Mouse (Mus musculus) heart, embryonic 11.5 days (tissue): ENCODE data around the gene Mylk3. TPM values are rescaled to one million over a fixed set of nuclear protein-coding genes. Genes with fewer than 3 reads are reported as not detected.

Experiments used
- ATAC-seq: fragments of 200-750 bp; cut with Nextera tagmentation; replicated peaks from 2 replicates; pipeline ENCODE4 v1.8.0; 2017; ENCODE audit warnings: moderate library complexity; ENCODE audit not compliant: insufficient number of reproducible peaks, low FRiP score, low TSS enrichment
- H3K27ac ChIP-seq: fragments of 300-500 bp; sonication (generic); 2 replicates; pipeline ENCODE4 v1.5.1; 2014; ENCODE audit warnings: mild to moderate bottlenecking, low read depth, low read length
- H3K27me3 ChIP-seq: fragments of 300-500 bp; sonication (generic); 2 replicates; pipeline ENCODE4 v1.6.1; 2014; ENCODE audit warnings: mild to moderate bottlenecking, low read length, mixed read lengths; ENCODE audit not compliant: control insufficient read depth, insufficient read depth
- H3K36me3 ChIP-seq: fragments of 300-500 bp; sonication (generic); 2 replicates; pipeline ENCODE4 v1.6.1; 2014; ENCODE audit warnings: mild to moderate bottlenecking, low read length, moderate library complexity, mixed read lengths; ENCODE audit not compliant: control insufficient read depth, insufficient read depth
- H3K4me1 ChIP-seq: fragments of 300-500 bp; sonication (generic); 2 replicates; pipeline ENCODE4 v1.6.1; 2014; ENCODE audit warnings: low read length; ENCODE audit not compliant: control insufficient read depth, insufficient read depth
- H3K4me2 ChIP-seq: fragments of 300-500 bp; sonication (generic); 2 replicates; pipeline ENCODE4 v1.6.1; 2014; ENCODE audit warnings: mild to moderate bottlenecking, moderate library complexity
- H3K4me3 ChIP-seq: fragments of 300-500 bp; sonication (generic); 2 replicates; pipeline ENCODE4 v1.5.1; 2014; ENCODE audit warnings: low read depth, low read length
- H3K9ac ChIP-seq: fragments of 300-500 bp; sonication (generic); 2 replicates; pipeline ENCODE4 v1.6.1; 2014; ENCODE audit warnings: mild to moderate bottlenecking, low read depth, low read length, moderate library complexity
- H3K9me3 ChIP-seq: fragments of 300-500 bp; sonication (generic); replicated peaks from 2 replicates; pipeline ENCODE4 v1.6.1; 2016; ENCODE audit warnings: low read length; ENCODE audit not compliant: control insufficient read depth
- WGBS: fragments of 180-500 bp; shearing (Covaris S2); extraction: QIAGEN DNeasy Blood & Tissue Kit; methylation state at CpG from one replicate; pipeline ENCODE4 v1.1.7; 2014; ENCODE audit not compliant: insufficient replicate concordance; 5-methylcytosine and 5-hydroxymethylcytosine counted together
- polyA plus RNA-seq: library from polyadenylated mRNA; unstranded; fragments of >200 nt; fragmentation: Nextera tagmentation; extraction: Ambion mirVana; gene quantifications from 2 replicates; pipeline ENCODE4 v1.2.1, GENCODE M21; 2014

Gene Mylk3
- polyA plus RNA-seq, 1 experiment from 2014 or later: 167 TPM

DNA sequence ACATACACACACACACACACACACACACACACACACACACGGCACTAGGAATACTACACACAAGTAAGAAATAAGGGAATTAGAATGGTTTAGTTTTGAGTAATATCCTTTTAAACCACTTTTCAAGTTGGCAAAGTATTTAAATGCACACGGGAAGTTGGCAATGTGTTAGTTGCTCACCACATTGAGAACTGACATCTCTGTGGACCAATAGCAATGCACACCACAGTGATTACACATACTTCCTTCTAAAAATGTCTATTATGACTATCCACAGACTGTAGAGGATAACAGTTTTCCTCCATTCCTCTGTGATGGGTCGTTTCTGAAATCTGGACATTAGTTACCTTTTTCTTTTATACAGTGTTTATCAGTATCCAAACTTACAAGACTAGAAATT is 63.1 kb downstream of the Mylk3 start:
- ATAC-seq: no peak
- Histone ChIP-seq H3K36me3 (0 out of 2 replicates have a peak, but pooled peaks cover 2% of the 10 kb centered on the region), H3K4me3 (no peak overlapping the region), H3K9ac (no peak overlapping the region), H3K4me1 (no peaks in the 10 kb centered on the region), H3K4me2 (no peak overlapping the region), H3K27ac (no peak overlapping the region), H3K27me3 (no peaks in the 10 kb centered on the region), H3K9me3 (no peaks in the 10 kb centered on the region)
- WGBS: 81% methylated on average over 3 of the region's 3 CpGs

DNA sequence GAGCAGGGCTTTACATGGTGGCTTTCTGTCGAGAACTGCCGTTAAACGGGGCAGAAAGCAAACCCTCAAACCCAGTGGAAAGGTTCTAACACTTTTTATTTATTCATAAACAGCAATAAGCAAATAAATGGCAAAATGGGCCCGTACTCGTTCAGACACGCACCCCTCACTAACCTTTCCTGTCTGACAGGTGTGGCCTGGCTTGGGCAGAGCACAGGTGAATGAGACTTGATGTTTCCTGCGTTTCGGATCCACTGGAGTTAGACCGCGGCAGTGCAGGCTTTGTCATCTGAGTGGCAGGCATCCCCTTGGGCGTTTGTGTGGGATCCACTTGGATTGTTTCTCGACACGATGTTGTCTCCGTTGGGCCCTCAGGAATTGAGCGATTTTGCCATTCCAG is 64.2 kb downstream of the Mylk3 start:
- no peak overlapping the region for H3K4me3 ChIP-seq
- no peak overlapping the region for H3K9ac ChIP-seq
- H3K36me3 ChIP-seq: 0 out of 2 replicates have a peak, but pooled peaks cover 2% of the 10 kb centered on the region
- no peaks in the 10 kb centered on the region for H3K27me3 ChIP-seq
- H3K9me3 ChIP-seq: no peaks in the 10 kb centered on the region
- H3K4me2 ChIP-seq: no peak overlapping the region
- WGBS: 85% methylated on average over 15 of the region's 15 CpGs
- ATAC-seq: no peak
- H3K4me1 ChIP-seq: no peaks in the 10 kb centered on the region
- no peak overlapping the region for H3K27ac ChIP-seq

DNA sequence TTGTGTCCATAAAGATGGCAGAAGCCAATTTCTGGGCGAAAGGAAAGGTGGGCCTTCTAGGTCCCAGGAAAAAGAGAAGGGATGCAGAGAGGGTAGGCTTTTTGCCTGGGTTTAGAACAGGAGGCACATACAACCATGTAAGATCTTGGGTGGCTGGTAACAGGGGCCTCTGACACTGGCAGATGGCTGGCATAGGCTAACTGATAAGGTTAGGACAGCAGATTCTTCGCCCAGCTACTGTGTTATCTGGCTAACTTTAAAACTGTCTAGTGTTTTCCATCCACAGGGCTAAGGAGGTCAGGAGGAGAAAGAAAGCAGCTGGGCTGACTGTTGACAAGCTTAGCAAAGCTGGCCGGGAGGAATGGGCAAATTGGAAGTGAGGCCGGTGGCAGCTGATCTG is 67.6 kb downstream of the Mylk3 start:
- no peak overlapping the region for H3K4me2 ChIP-seq
- H3K9me3 ChIP-seq: no peaks in the 10 kb centered on the region
- 0 out of 2 replicates have a peak overlapping the region, but pooled peaks have one; percentile 15 for H3K27ac ChIP-seq
- no peak overlapping the region for H3K9ac ChIP-seq
- no peaks in the 10 kb centered on the region for H3K27me3 ChIP-seq
- no peak for ATAC-seq
- H3K4me3 ChIP-seq: no peak overlapping the region
- H3K4me1 ChIP-seq: no peaks in the 10 kb centered on the region
- no peaks in the 10 kb centered on the region for H3K36me3 ChIP-seq
- whole genome bisulfite sequencing: 59% methylated on average over 4 of the region's 4 CpGs

DNA sequence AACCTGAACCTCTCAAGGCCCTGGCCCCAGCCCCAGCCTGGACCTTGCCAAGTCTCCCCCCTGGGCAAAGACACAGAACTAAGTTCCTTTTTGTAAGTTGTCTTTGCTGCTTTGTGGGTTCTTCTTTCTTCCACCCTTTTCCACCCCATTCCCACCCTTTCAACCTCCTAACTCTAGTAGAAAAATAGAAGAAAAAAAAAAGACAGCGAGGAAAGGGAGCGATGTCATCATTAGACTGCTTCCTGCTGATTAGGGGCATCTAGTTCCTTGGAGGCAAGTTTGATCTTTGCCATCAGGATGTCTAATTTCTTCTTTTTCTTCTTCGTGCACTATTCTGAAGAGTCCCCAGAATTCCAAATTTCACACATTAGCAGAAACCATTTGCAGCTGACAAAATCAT is 73.1 kb downstream of the Mylk3 start:
- H3K27ac ChIP-seq: no peak overlapping the region
- no peaks in the 10 kb centered on the region for H3K9me3 ChIP-seq
- WGBS: 67% methylated on average over 3 of the region's 3 CpGs
- H3K9ac ChIP-seq: no peak overlapping the region
- no peak overlapping the region for H3K4me2 ChIP-seq
- no peak for ATAC-seq
- H3K4me1 ChIP-seq: no peaks in the 10 kb centered on the region
- H3K4me3 ChIP-seq: no peak overlapping the region
- no peaks in the 10 kb centered on the region for H3K27me3 ChIP-seq
- H3K36me3 ChIP-seq: peaks cover 3% of the 10 kb centered on the region; the same call in 1 of the 2 replicates

DNA sequence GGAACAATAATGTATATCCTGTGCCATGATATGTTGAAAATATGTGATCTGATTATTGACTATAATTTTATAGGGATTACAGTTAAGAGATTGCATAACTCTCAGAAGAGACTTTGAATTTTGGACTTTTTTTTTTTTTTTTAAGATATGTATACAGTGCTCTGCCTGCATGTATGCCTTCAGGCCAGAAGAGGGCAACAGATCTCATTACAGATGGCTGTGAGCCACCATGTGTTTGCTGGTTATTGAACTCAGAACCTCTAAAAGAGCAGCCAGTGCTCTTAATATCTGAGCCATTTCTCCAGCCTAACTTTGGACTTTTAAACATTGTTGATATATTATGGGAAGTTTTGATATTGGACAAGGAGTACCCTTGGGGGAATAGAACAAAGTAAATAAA is 74.4 kb downstream of the Mylk3 start:
- H3K27ac ChIP-seq: no peak overlapping the region
- no peak overlapping the region for H3K9ac ChIP-seq
- no peak for ATAC-seq

DNA sequence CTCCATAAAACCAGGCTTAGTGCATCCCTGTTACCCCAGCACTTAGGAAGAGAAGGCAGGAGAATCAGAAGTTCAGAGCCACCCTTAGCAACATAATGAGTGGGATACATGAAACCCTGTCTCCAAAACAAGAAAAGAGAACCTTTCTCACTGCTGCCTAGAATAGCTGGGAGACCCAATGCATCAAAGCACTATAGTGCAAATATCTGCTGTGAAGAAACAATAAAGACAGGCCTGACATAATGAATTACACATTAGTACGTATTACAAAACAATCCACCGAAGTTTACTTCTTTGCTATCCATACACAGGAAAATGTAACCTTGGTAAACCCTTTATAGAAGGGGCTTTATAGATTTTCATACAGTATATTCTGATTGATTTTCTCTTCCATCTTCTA is 77.6 kb downstream of the Mylk3 start:
- no peak for ATAC-seq
- H3K9me3 ChIP-seq: no peaks in the 10 kb centered on the region
- H3K9ac ChIP-seq: no peak overlapping the region
- 96% methylated on average over 2 of the region's 2 CpGs for WGBS
- H3K4me3 ChIP-seq: no peak overlapping the region
- no peak overlapping the region for H3K4me2 ChIP-seq
- no peaks in the 10 kb centered on the region for H3K4me1 ChIP-seq
- no peaks in the 10 kb centered on the region for H3K27me3 ChIP-seq
- H3K36me3 ChIP-seq: peaks cover 32% of the 10 kb centered on the region
- H3K27ac ChIP-seq: no peak overlapping the region

More for the DNA sequence above, 74.4 kb downstream of the Mylk3 start:
- Histone ChIP-seq H3K9me3 (no peaks in the 10 kb centered on the region), H3K4me1 (no peaks in the 10 kb centered on the region), H3K4me3 (no peak overlapping the region), H3K36me3 (peaks cover 11% of the 10 kb centered on the region), H3K27me3 (no peaks in the 10 kb centered on the region), H3K4me2 (no peak overlapping the region)

DNA sequence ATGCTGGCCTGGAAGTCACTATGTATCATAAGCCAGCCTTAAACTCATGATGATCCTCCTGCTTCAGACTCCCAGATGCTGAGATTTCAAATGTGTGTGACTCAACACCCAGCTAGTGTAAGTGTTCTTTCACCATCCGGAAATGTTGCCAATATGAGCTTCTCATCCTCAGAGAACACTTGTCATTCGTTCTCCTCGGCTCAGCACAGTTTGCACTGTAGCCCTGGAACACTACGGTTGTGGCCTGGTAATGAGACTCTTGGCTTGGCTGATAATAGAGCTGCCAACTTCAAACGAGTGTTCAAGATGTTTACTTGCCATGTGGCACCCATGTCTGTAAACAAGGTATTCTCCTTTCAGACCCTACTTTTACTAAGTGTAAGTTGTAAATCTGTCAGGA is 82.6 kb downstream of the Mylk3 start:
- Histone ChIP-seq H3K4me3 (no peak overlapping the region), H3K9ac (no peak overlapping the region), H3K36me3 (peaks cover 36% of the 10 kb centered on the region), H3K4me2 (no peak overlapping the region), H3K4me1 (peaks cover 8% of the 10 kb centered on the region; the same call in 1 of the 2 replicates), H3K27me3 (no peaks in the 10 kb centered on the region), H3K27ac (no peak overlapping the region), H3K9me3 (no peaks in the 10 kb centered on the region)
- WGBS: 86% methylated on average over 5 of the region's 5 CpGs
- no peak for ATAC-seq

DNA sequence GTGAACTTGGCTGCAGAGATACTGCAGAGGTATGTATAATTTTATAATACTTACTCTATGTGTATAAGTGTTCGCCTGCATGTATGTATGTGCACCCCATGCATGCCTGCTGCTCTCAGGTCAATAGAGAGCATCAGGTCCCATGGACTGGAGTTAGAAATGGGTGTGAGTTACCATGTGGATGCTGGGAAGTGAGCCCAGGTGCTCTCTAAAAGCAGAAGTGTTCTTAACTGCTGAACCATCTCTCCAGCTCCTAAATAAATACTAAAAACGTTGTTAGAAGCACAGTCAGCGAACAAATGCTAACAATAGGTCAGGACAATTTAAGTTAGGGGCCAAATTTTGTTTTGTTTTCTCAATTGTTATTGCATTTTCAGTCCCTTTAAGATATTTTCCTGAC is 83.2 kb downstream of the Mylk3 start:
- Histone ChIP-seq H3K36me3 (peaks cover 32% of the 10 kb centered on the region), H3K9me3 (no peaks in the 10 kb centered on the region), H3K27me3 (no peaks in the 10 kb centered on the region), H3K4me1 (peaks cover 11% of the 10 kb centered on the region), H3K27ac (no peak overlapping the region), H3K4me3 (no peak overlapping the region), H3K4me2 (no peak overlapping the region), H3K9ac (no peak overlapping the region)
- no peak for ATAC-seq
- 91% methylated on average over 3 of the region's 3 CpGs for WGBS

DNA sequence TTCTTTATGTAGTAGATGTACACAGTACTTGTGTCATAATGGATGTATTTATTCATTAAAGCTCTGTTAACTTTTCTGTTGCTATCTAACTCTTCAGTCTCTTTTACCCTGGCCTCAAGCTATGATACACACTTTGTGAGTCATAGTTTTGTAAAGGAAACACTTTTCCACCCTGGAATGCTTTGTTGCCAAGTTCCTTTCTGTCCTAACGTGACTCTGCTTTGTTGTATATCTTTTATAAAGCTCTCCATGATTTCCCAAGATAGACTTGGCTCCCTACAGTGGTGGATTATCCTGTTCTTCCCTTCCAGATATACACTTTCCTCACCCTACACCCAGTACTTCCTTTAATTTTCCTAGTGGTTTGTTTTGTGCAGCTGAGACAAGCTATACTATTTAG is 84.2 kb downstream of the Mylk3 start:
- 66% methylated on average over 1 of the region's 1 CpGs for whole genome bisulfite sequencing

More for the DNA sequence above, 84.2 kb downstream of the Mylk3 start:
- peaks cover 26% of the 10 kb centered on the region for H3K36me3 ChIP-seq
- no peaks in the 10 kb centered on the region for H3K9me3 ChIP-seq
- H3K27me3 ChIP-seq: no peaks in the 10 kb centered on the region
- no peak overlapping the region for H3K27ac ChIP-seq
- H3K9ac ChIP-seq: no peak overlapping the region
- peaks cover 16% of the 10 kb centered on the region for H3K4me1 ChIP-seq
- no peak for ATAC-seq
- H3K4me2 ChIP-seq: peak overlapping the region; percentile 14; the same call in 1 of the 2 replicates
- no peak overlapping the region for H3K4me3 ChIP-seq
